Mouse (Mus musculus): ENCODE data around the gene Tgfb1. TPM values are rescaled to one million over a fixed set of nuclear protein-coding genes. Genes with fewer than 3 reads are reported as not detected.
A peak's percentile ranks its signal among the peaks of the same experiment; 100 is the strongest.

Tgfb1 gene
- polyA plus RNA-seq, 1 experiment from 2014 or later = 4.8 TPM

DNA sequence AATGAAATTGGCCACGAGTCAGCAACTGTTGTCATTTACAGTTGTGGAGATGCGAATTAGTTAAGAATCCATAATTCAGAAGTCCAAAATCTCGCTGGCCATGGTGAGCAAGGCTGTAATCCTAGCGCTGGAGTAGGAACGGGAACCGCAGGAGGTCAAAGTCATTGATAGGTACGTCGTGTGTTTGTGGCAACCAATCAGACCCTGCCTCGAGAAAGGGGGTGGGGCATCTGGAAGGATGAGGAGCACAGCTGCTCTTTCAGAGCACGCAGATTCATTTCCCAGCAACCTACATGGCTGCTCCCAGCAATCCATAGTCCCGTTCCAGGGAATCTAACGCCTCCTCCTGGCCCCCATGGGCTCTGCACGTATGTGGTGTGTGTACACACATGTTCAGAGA, 13.0 kb downstream of the Tgfb1 start:
- no peak for DNase-seq (ENCODE audit: low spot score)
- 54% methylated on average over 13 of the region's 13 CpGs for WGBS
- H3K27ac ChIP-seq = no peak overlapping the region
- H3K9me3 ChIP-seq = no peaks in the 10 kb centered on the region
- H3K4me3 ChIP-seq = no peak overlapping the region
- peaks cover 18% of the 10 kb centered on the region for H3K4me1 ChIP-seq
- H3K36me3 ChIP-seq = peaks cover 50% of the 10 kb centered on the region
- no peaks in the 10 kb centered on the region for H3K27me3 ChIP-seq (ENCODE audit: insufficient read depth, poor library complexity, severe bottlenecking)

DNA sequence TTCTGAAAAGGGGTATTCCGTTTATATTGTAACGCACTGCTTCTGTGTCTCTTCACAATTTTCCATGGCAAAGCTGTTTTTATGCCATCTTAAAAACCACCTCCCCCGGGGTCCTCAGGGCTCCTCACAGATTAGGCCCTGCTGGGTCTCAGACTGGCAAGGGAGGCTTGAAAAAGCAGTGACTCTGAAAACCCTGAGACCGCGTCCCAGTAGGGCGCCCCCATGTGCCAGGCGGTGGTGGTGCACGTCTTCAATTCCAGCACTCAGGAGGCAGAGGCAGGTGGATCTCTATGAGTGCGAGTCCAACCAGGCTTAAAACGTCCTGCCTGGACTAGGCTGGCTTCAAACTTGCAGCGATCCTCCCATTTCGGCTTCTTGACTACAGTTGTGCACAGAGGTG, 13.9 kb downstream of the Tgfb1 start:
- Histone ChIP-seq H3K27me3 (ENCODE audit: insufficient read depth, poor library complexity, severe bottlenecking) (no peaks in the 10 kb centered on the region), H3K9me3 (no peaks in the 10 kb centered on the region), H3K36me3 (peaks cover 42% of the 10 kb centered on the region), H3K4me1 (peaks cover 26% of the 10 kb centered on the region), H3K4me3 (no peak overlapping the region), H3K27ac (no peak overlapping the region)
- 77% methylated on average over 12 of the region's 12 CpGs for WGBS
- no peak for DNase-seq (ENCODE audit: low spot score)

DNA sequence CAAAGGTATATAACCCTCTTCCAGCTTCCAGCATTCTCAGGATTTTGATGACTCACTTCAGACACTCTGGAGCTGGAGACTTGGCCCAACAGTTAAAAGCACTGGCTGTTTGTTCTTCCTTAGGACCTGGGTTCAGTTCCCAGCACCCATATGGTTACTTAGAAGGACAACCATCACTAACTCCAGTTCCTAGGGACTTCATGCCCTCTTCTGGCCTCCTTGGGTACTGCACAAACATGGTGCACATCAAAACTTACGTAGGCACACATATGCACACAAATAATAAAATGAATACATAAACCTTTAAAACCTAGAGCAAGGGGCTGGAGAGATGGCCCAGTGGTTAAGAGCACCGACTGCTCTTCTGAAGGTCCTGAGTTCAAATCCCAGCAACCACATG, 15.5 kb downstream of the Tgfb1 start:
- Histone ChIP-seq H3K27ac (no peak overlapping the region), H3K4me3 (no peak overlapping the region), H3K36me3 (peaks cover 32% of the 10 kb centered on the region), H3K27me3 (ENCODE audit: insufficient read depth, poor library complexity, severe bottlenecking) (no peaks in the 10 kb centered on the region), H3K9me3 (no peaks in the 10 kb centered on the region), H3K4me1 (peaks cover 42% of the 10 kb centered on the region)
- no peak for DNase-seq (ENCODE audit: low spot score)
- 95% methylated on average over 2 of the region's 2 CpGs for WGBS

DNA sequence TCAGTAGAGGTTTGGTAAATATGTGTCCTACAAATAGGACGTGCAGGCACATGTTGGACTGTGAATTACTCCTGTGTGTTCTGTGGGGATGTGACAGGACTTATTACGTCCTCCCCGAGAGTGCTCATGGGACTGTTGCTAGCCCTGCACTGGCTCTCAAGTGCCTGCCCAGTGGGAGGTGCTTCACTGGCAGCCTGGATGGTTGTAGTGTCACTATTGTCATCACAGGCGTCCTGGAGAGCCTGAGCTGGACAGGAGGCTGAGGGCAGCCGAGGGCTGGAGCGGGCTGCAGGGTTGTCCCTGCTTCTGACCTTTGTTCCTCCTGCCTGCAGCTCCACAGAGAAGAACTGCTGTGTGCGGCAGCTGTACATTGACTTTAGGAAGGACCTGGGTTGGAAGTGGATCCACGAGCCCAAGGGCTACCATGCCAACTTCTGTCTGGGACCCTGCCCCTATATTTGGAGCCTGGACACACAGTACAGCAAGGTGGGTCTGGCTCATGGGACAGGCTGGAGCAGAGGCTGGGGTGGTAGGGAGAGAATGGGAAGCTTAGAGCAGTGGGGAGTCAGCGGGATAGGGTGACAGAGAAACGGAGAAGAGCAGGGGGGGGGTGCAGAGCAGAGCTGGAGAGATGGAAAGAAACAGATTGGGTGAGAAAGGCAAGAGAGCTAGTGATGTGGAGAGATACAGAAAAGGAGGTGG, 17.1 kb downstream of the Tgfb1 start:
- H3K4me3 ChIP-seq = peak overlapping the region; percentile 59
- WGBS = 21% methylated on average over 10 of the region's 10 CpGs
- peaks cover 20% of the 10 kb centered on the region for H3K36me3 ChIP-seq
- no peaks in the 10 kb centered on the region for H3K27me3 ChIP-seq (ENCODE audit: insufficient read depth, poor library complexity, severe bottlenecking)
- DNase-seq (ENCODE audit: low spot score) = no peak
- H3K27ac ChIP-seq = peak overlapping the region; percentile 59; the same call in 1 of the 2 replicates
- no peaks in the 10 kb centered on the region for H3K9me3 ChIP-seq
- H3K4me1 ChIP-seq = peaks cover 54% of the 10 kb centered on the region

- Histone ChIP-seq H3K4me1 (peaks cover 59% of the 10 kb centered on the region), H3K27me3 (ENCODE audit: insufficient read depth, poor library complexity, severe bottlenecking) (no peaks in the 10 kb centered on the region), H3K4me3 (peak overlapping the region; percentile 59), H3K36me3 (peaks cover 18% of the 10 kb centered on the region), H3K27ac (peak overlapping the region; percentile 47), H3K9me3 (no peaks in the 10 kb centered on the region)
- 10% methylated on average over 35 of the region's 37 CpGs for WGBS
- DNase-seq (ENCODE audit: low spot score) = no peak
Observed at GRCm38 (mm10) chr7:25704716-25705364, 18.0 kb downstream of the Tgfb1 start.

GRCm38 (mm10) chr7:25705801-25706251, 19.0 kb downstream of the Tgfb1 start:
- Histone ChIP-seq H3K27me3 (ENCODE audit: insufficient read depth, poor library complexity, severe bottlenecking) (no peaks in the 10 kb centered on the region), H3K36me3 (peaks cover 15% of the 10 kb centered on the region), H3K9me3 (no peaks in the 10 kb centered on the region), H3K27ac (peak overlapping the region; percentile 36; the same call in 1 of the 2 replicates), H3K4me3 (no peak overlapping the region), H3K4me1 (peaks cover 69% of the 10 kb centered on the region)
- DNase-seq (ENCODE audit: low spot score) = no peak
- 50% methylated on average over 6 of the region's 6 CpGs for whole genome bisulfite sequencing

DNA sequence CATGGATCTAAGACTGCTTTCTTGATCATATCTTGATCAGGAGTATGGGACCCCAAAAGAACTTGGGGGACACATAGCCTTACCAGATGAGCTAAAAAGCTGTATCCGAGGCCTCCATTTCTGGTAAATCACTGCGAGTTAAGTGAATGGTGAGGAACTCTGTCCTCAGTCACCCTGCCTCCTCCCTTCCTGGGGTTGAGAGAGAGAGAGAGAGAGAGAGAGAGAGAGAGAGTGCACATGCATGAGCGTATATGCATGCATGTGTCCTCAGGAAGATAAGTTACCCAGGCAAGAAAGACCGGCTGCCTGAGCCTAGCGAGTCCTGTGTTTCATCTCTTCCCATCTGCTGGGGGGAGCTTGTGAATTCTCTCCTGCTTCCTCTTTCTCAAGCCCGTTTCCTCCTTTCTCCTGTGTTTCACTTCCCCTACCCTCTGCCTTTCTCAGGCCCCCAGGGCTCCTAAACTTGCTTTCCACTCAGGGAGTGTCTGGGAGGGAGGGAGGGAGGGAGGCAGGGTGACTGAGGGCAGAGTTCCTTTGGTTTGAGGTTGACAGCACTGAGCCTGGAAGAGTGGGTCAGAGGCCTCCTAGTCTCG, 19.9 kb downstream of the Tgfb1 start:
- H3K27me3 ChIP-seq (ENCODE audit: insufficient read depth, poor library complexity, severe bottlenecking) = no peaks in the 10 kb centered on the region
- DNase-seq (ENCODE audit: low spot score) = no peak
- H3K4me1 ChIP-seq = peaks cover 77% of the 10 kb centered on the region

GRCm38 (mm10) chr7:25707581-25708292, 20.9 kb downstream of the Tgfb1 start:
- peaks cover 5% of the 10 kb centered on the region for H3K36me3 ChIP-seq
- H3K27me3 ChIP-seq (ENCODE audit: insufficient read depth, poor library complexity, severe bottlenecking) = no peaks in the 10 kb centered on the region
- H3K4me3 ChIP-seq = no peak overlapping the region
- DNase-seq (ENCODE audit: low spot score) = no peak
- no peaks in the 10 kb centered on the region for H3K9me3 ChIP-seq
- H3K27ac ChIP-seq = peak overlapping the region; percentile 52
- H3K4me1 ChIP-seq = peaks cover 88% of the 10 kb centered on the region
- 55% methylated on average over 15 of the region's 15 CpGs for WGBS

More for the DNA sequence above, 19.9 kb downstream of the Tgfb1 start:
- Histone ChIP-seq H3K27ac (peak overlapping the region; percentile 52), H3K9me3 (no peaks in the 10 kb centered on the region), H3K36me3 (peaks cover 7% of the 10 kb centered on the region), H3K4me3 (no peak overlapping the region)
- WGBS = 44% methylated on average over 7 of the region's 7 CpGs

GRCm38 (mm10) chr7:25709961-25710360, 23.2 kb downstream of the Tgfb1 start:
- Histone ChIP-seq H3K4me3 (peak overlapping the region; percentile 42), H3K9me3 (no peaks in the 10 kb centered on the region), H3K36me3 (peaks cover 27% of the 10 kb centered on the region), H3K27me3 (ENCODE audit: insufficient read depth, poor library complexity, severe bottlenecking) (no peaks in the 10 kb centered on the region), H3K4me1 (peaks cover 73% of the 10 kb centered on the region), H3K27ac (peak overlapping the region; percentile 87)
- no peak for DNase-seq (ENCODE audit: low spot score)
- 12% methylated on average over 12 of the region's 12 CpGs for WGBS

DNA sequence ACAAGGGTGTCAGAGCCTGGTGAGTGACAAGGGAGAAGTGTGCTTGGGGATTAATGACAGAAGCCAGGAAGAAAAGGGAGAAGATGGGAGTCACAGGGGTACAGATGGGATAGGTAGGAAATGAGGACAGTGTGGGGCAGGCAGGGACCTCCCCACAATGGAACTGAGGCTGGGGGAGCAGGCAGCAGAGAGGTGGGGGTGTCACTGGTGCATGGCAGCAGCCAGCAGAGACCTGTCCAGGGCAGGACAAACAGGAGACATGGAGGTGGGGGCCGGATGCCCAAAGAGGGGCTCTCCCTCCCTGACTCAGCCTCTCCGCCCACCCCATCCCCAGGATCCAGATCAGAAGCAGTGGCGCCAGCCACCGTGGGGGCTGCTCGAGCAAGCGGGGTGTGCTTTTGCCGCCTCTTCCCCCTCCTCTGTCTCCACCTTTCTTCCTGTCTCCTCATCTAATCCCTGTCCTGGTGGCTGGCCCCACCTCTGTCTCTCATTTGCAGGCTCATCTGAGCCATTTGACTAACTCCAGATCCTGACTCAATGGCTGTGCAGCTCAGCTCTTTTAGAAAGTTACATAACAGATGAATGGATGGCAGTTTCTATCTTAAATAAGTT, 23.8 kb downstream of the Tgfb1 start:
- Histone ChIP-seq H3K27me3 (ENCODE audit: insufficient read depth, poor library complexity, severe bottlenecking) (no peaks in the 10 kb centered on the region), H3K27ac (peak overlapping the region; percentile 87), H3K36me3 (peaks cover 34% of the 10 kb centered on the region), H3K9me3 (no peaks in the 10 kb centered on the region), H3K4me1 (peaks cover 66% of the 10 kb centered on the region), H3K4me3 (peak overlapping the region; percentile 42)
- 5% methylated on average over 7 of the region's 7 CpGs for WGBS
- no peak for DNase-seq (ENCODE audit: low spot score)

GRCm38 (mm10) chr7:25711165-25711564, 24.4 kb downstream of the Tgfb1 start:
- Histone ChIP-seq H3K27ac (peak overlapping the region; percentile 87), H3K9me3 (no peaks in the 10 kb centered on the region), H3K4me1 (peaks cover 61% of the 10 kb centered on the region), H3K27me3 (ENCODE audit: insufficient read depth, poor library complexity, severe bottlenecking) (no peaks in the 10 kb centered on the region), H3K36me3 (peaks cover 39% of the 10 kb centered on the region), H3K4me3 (no peak overlapping the region)
- DNase-seq (ENCODE audit: low spot score) = no peak
- WGBS = 50% methylated on average over 5 of the region's 5 CpGs

DNA sequence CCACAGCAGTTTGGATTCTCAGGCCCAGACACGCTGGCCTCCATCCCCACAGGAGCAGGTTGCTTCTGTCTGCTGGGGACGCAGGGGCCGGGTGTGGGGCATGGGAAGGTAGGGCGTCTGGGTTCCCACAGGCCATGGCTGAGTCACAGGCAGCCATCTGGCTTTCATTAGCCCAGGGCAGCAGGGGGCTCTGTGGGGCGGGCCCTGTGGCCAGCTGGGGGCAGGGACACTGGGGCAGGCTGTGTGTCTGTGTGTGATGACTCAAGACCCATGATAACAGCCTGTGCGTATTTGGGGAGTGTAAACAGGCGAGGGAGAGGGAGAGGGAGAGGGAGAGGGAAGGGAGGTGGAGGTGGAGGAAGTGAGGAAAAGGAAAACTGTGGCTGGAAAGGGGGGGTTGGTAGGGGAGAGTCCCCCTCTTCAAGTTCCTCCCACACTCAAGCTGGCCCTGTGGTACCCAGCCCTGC, 25.0 kb downstream of the Tgfb1 start:
- Histone ChIP-seq H3K27me3 (ENCODE audit: insufficient read depth, poor library complexity, severe bottlenecking) (no peaks in the 10 kb centered on the region), H3K4me3 (no peak overlapping the region; the same call in 1 of the 2 replicates), H3K36me3 (peaks cover 42% of the 10 kb centered on the region), H3K9me3 (no peaks in the 10 kb centered on the region), H3K4me1 (peaks cover 55% of the 10 kb centered on the region), H3K27ac (peak overlapping the region; percentile 87)
- peak; percentile 90 for DNase-seq (ENCODE audit: low spot score)
- 6% methylated on average over 7 of the region's 7 CpGs for WGBS

All from heart, embryonic 10.5 days (tissue).